Mouse (Mus musculus) liver, embryonic 14 days (tissue): ENCODE results near the gene Rab37. TPM values are rescaled to one million over a fixed set of nuclear protein-coding genes. Genes with fewer than 3 reads are reported as not detected.

Source experiments
- polyA plus RNA-seq: library from polyadenylated mRNA; depleted of rRNA; stranded (reverse); fragments of >200 nt; gene quantifications from 2 replicates; pipeline ENCODE4 v1.2.3, GENCODE M21; 2012; rRNA removed

Gene Rab37
- polyA plus RNA-seq = 1.6 and 1.8 TPM in 2 replicates

GRCm38 (mm10) chr11:115091362-115091901 is at the start of gene Rab37:
Rab37 (plus strand) TSS chr11:115091431.

GRCm38 (mm10) chr11:115048259-115048658 is 43.0 kb upstream of the Rab37 start, which contains the start of gene Cd300ld3:
Cd300ld3 (minus strand) TSS chr11:115048409.

GRCm38 (mm10) chr11:115062077-115062476 is 29.2 kb upstream of the Rab37 start, which contains the start of gene Cd300e:
Cd300e (minus strand) TSS chr11:115062177.

GRCm38 (mm10) chr11:115133800-115134199 is 42.6 kb downstream of the Rab37 start, which contains the start of gene Cd300lf:
Cd300lf (minus strand) TSS chr11:115133992.

GRCm38 (mm10) chr11:115162832-115163480 is 71.7 kb downstream of the Rab37 start, which contains the start of gene Slc9a3r1:
Slc9a3r1 (plus strand) TSS chr11:115163341.

GRCm38 (mm10) chr11:115187224-115187639 is 96.0 kb downstream of the Rab37 start, which contains the start of gene Tmem104:
Tmem104 (plus strand) TSS chr11:115187487.

GRCm38 (mm10) chr11:115187693-115188092 is 96.5 kb downstream of the Rab37 start, which contains the start of gene Nat9:
Nat9 (minus strand) TSS chr11:115187859.

Other genes with a start within 250 kb of the Rab37 start
- 4.4 and 5.2 TPM in 2 replicates for gene Gprc5c, start 240.3 kb upstream of the Rab37 start, polyA plus RNA-seq
- 1.9 and 2.8 TPM in 2 replicates for gene Cd300a, start 201.4 kb upstream of the Rab37 start, polyA plus RNA-seq
- gene Cd300lb, start 157.0 kb upstream of the Rab37 start, polyA plus RNA-seq = 0.56 and 0.58 TPM in 2 replicates
- 0.08 and 0.09 TPM in 2 replicates for gene Cd300c, start 122.3 kb upstream of the Rab37 start, polyA plus RNA-seq
- 0.85 and 1.1 TPM in 2 replicates for gene Cd300ld, start 101.5 kb upstream of the Rab37 start, polyA plus RNA-seq
- gene Cd300c2, start 89.6 kb upstream of the Rab37 start, polyA plus RNA-seq = 4.0 and 6.0 TPM in 2 replicates
- not detected in 2 replicates for gene Cd300ld2, start 75.2 kb upstream of the Rab37 start, polyA plus RNA-seq
- 0.07 TPM in 1 of 2 replicates, not detected in the other for gene Cd300ld4, start 64.4 kb upstream of the Rab37 start, polyA plus RNA-seq
- 0.06 and 0.15 TPM in 2 replicates for gene Cd300ld5, start 53.7 kb upstream of the Rab37 start, polyA plus RNA-seq
- 0.53 and 0.97 TPM in 2 replicates for gene Cd300ld3, start 43.0 kb upstream of the Rab37 start, polyA plus RNA-seq
- gene Cd300e, start 29.3 kb upstream of the Rab37 start, polyA plus RNA-seq = 0.50 and 0.73 TPM in 2 replicates
- gene Cd300lf, start 42.6 kb downstream of the Rab37 start, polyA plus RNA-seq = 1.7 and 2.1 TPM in 2 replicates
- 37.4 and 43.9 TPM in 2 replicates for gene Slc9a3r1, start 71.9 kb downstream of the Rab37 start, polyA plus RNA-seq
- gene Tmem104, start 96.1 kb downstream of the Rab37 start, polyA plus RNA-seq = 1.2 and 1.7 TPM in 2 replicates
- 7.6 and 9.0 TPM in 2 replicates for gene Nat9, start 96.4 kb downstream of the Rab37 start, polyA plus RNA-seq
- gene Grin2c, start 175.8 kb downstream of the Rab37 start, polyA plus RNA-seq = 0.12 and 0.20 TPM in 2 replicates
- 12.0 and 14.4 TPM in 2 replicates for gene Fdxr, start 185.6 kb downstream of the Rab37 start, polyA plus RNA-seq
- gene Fads6, start 206.2 kb downstream of the Rab37 start, polyA plus RNA-seq = 6.1 and 6.9 TPM in 2 replicates
- gene Otop2, start 215.7 kb downstream of the Rab37 start, polyA plus RNA-seq = not detected in 2 replicates
- gene Ush1g, start 230.6 kb downstream of the Rab37 start, polyA plus RNA-seq = 0.05 and 0.07 TPM in 2 replicates
- not detected in 2 replicates for gene Otop3, start 243.3 kb downstream of the Rab37 start, polyA plus RNA-seq